Mouse (Mus musculus): ENCODE data around the gene Sparcl1. TPM values are rescaled to one million over a fixed set of nuclear protein-coding genes. Genes with fewer than 3 reads are reported as not detected.
A peak's percentile ranks its signal among the peaks of the same experiment; 100 is the strongest.

The Sparcl1 gene
- polyA plus RNA-seq, 1 experiment from 2014 or later = 158 TPM

GRCm38 (mm10) chr5:104095416-104096077 is 18.0 kb downstream of the Sparcl1 start:
- H3K9ac ChIP-seq (ENCODE audit: low read depth, low read length) = no peak overlapping the region
- WGBS = 52% methylated on average over 11 of the region's 11 CpGs
- peak overlapping the region; percentile 35; the same call in 1 of the 2 replicates for H3K27ac ChIP-seq (ENCODE audit: low read depth, low read length)
- H3K27me3 ChIP-seq (replicated peaks; ENCODE audit: control insufficient read depth, insufficient read depth, low read length) = no peaks in the 10 kb centered on the region
- H3K36me3 ChIP-seq (ENCODE audit: control insufficient read depth, insufficient read depth) = no peaks in the 10 kb centered on the region; the same call in 1 of the 2 replicates
- H3K9me3 ChIP-seq (ENCODE audit: control insufficient read depth) = no peaks in the 10 kb centered on the region
- 0 out of 2 replicates have a peak overlapping the region, but pooled peaks have one; percentile 24 for H3K4me2 ChIP-seq (replicated peaks; ENCODE audit: low read depth)
- ATAC-seq = no peak
- no peak overlapping the region for H3K4me3 ChIP-seq (ENCODE audit: low read depth, low read length)
- no peak for TF ChIP-seq CTCF (IDR thresholded peaks at IDR 0.05; ENCODE audit: low read depth)
- no peaks in the 10 kb centered on the region; the same call in 1 of the 2 replicates for H3K4me1 ChIP-seq (replicated peaks; ENCODE audit: control insufficient read depth, insufficient read depth, low read length)

DNA sequence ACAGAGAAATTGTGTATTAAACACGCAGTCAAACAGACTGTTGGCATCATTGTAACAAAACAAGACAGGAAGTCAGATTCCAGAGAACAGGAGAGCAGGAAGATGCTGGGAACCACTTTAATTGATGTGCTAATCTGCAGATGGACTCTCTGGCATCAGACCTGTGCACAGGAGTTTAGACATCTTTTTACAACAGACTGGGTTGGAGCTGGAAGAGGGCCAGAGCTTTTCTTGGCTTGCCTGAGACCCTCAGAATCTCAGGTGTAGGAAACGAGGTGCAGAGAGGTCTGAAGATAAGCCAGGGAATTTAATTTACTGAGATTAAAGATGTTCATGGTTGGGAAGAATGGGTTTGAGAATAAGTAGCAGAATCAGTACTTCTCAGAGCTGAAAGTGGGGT is 23.8 kb downstream of the Sparcl1 start:
- ATAC-seq = no peak
- TF ChIP-seq CTCF (IDR thresholded peaks at IDR 0.05; ENCODE audit: low read depth) = no peak
- H3K9ac ChIP-seq (ENCODE audit: low read depth, low read length) = no peak overlapping the region

DNA sequence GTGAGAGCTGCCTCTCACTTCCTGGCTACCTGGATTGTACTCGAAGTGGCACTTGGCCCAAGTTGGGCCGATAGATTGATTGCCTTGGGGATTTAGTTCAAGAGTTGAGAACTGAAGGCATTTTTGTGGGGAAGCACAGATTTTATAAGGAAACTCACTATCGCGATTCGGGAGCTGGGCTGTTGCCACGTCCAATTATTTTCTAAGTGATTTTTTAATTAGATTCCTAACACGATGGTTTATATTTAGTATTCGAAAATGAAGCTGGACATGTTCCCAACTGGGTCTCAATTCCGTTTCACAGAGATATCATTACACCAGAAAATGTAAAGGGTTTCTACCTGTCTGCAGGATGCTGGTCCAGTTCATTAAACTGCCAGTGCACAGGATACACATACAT is 28.2 kb downstream of the Sparcl1 start:
- Histone ChIP-seq H3K9me3 (ENCODE audit: control insufficient read depth) (no peaks in the 10 kb centered on the region), H3K4me2 (replicated peaks; ENCODE audit: low read depth) (no peak overlapping the region), H3K27me3 (replicated peaks; ENCODE audit: control insufficient read depth, insufficient read depth, low read length) (no peaks in the 10 kb centered on the region), H3K9ac (ENCODE audit: low read depth, low read length) (no peak overlapping the region), H3K4me3 (ENCODE audit: low read depth, low read length) (no peak overlapping the region), H3K27ac (ENCODE audit: low read depth, low read length) (no peak overlapping the region), H3K4me1 (replicated peaks; ENCODE audit: control insufficient read depth, insufficient read depth, low read length) (no peaks in the 10 kb centered on the region), H3K36me3 (ENCODE audit: control insufficient read depth, insufficient read depth) (peaks cover 14% of the 10 kb centered on the region; the same call in 1 of the 2 replicates)
- TF ChIP-seq CTCF (IDR thresholded peaks at IDR 0.05; ENCODE audit: low read depth) = no peak
- no peak for ATAC-seq
- WGBS = 92% methylated on average over 9 of the region's 9 CpGs

More for the DNA sequence above, 23.8 kb downstream of the Sparcl1 start:
- 79% methylated on average over 2 of the region's 2 CpGs for WGBS
- no peak overlapping the region for H3K27ac ChIP-seq (ENCODE audit: low read depth, low read length)
- H3K4me2 ChIP-seq (replicated peaks; ENCODE audit: low read depth) = no peak overlapping the region
- H3K27me3 ChIP-seq (replicated peaks; ENCODE audit: control insufficient read depth, insufficient read depth, low read length) = no peaks in the 10 kb centered on the region
- no peaks in the 10 kb centered on the region for H3K4me1 ChIP-seq (replicated peaks; ENCODE audit: control insufficient read depth, insufficient read depth, low read length)
- H3K9me3 ChIP-seq (ENCODE audit: control insufficient read depth) = no peaks in the 10 kb centered on the region
- H3K36me3 ChIP-seq (ENCODE audit: control insufficient read depth, insufficient read depth) = peaks cover 14% of the 10 kb centered on the region; the same call in 1 of the 2 replicates
- no peak overlapping the region for H3K4me3 ChIP-seq (ENCODE audit: low read depth, low read length)

- H3K9me3 ChIP-seq (ENCODE audit: control insufficient read depth) = no peaks in the 10 kb centered on the region
- H3K27me3 ChIP-seq (replicated peaks; ENCODE audit: control insufficient read depth, insufficient read depth, low read length) = no peaks in the 10 kb centered on the region
- H3K4me3 ChIP-seq (ENCODE audit: low read depth, low read length) = no peak overlapping the region
- TF ChIP-seq CTCF (IDR thresholded peaks at IDR 0.05; ENCODE audit: low read depth) = no peak
- no peak overlapping the region for H3K4me2 ChIP-seq (replicated peaks; ENCODE audit: low read depth)
- H3K27ac ChIP-seq (ENCODE audit: low read depth, low read length) = no peak overlapping the region
- H3K4me1 ChIP-seq (replicated peaks; ENCODE audit: control insufficient read depth, insufficient read depth, low read length) = 0 out of 2 replicates have a peak, but pooled peaks cover 2% of the 10 kb centered on the region
- no peaks in the 10 kb centered on the region; the same call in 1 of the 2 replicates for H3K36me3 ChIP-seq (ENCODE audit: control insufficient read depth, insufficient read depth)
- no peak for ATAC-seq
- H3K9ac ChIP-seq (ENCODE audit: low read depth, low read length) = no peak overlapping the region
- WGBS = 87% methylated on average over 6 of the region's 6 CpGs
Observed at GRCm38 (mm10) chr5:104080736-104081135, 32.8 kb downstream of the Sparcl1 start.

GRCm38 (mm10) chr5:104077508-104077907 is 36.0 kb downstream of the Sparcl1 start, which contains the start of gene Gm17660:
Gene Gm17660 (minus strand): TSS chr5:104077608.
- ATAC-seq = no peak
- peak within 1 kb of the TSS; percentile 27; the same call in 1 of the 2 replicates for H3K4me2 ChIP-seq (replicated peaks; ENCODE audit: low read depth)
- 0 out of 2 replicates have a peak, but pooled peaks cover 2% of the 10 kb centered on the region for H3K4me1 ChIP-seq (replicated peaks; ENCODE audit: control insufficient read depth, insufficient read depth, low read length)
- WGBS = 78% methylated on average over 7 of the region's 7 CpGs
- no peaks in the 10 kb centered on the region; the same call in 1 of the 2 replicates for H3K36me3 ChIP-seq (ENCODE audit: control insufficient read depth, insufficient read depth)
- H3K9me3 ChIP-seq (ENCODE audit: control insufficient read depth) = no peaks in the 10 kb centered on the region
- no peak within 1 kb of the TSS for H3K27ac ChIP-seq (ENCODE audit: low read depth, low read length)
- no peak within 1 kb of the TSS for H3K4me3 ChIP-seq (ENCODE audit: low read depth, low read length)
- no peak for TF ChIP-seq CTCF (IDR thresholded peaks at IDR 0.05; ENCODE audit: low read depth)
- H3K27me3 ChIP-seq (replicated peaks; ENCODE audit: control insufficient read depth, insufficient read depth, low read length) = no peaks in the 10 kb centered on the region
- no peak within 1 kb of the TSS for H3K9ac ChIP-seq (ENCODE audit: low read depth, low read length)

GRCm38 (mm10) chr5:104076361-104076760 is 37.2 kb downstream of the Sparcl1 start:
- ATAC-seq = no peak
- Histone ChIP-seq H3K27ac (ENCODE audit: low read depth, low read length) (no peak overlapping the region), H3K9ac (ENCODE audit: low read depth, low read length) (no peak overlapping the region), H3K4me2 (replicated peaks; ENCODE audit: low read depth) (peak overlapping the region; percentile 27; the same call in 1 of the 2 replicates), H3K4me1 (replicated peaks; ENCODE audit: control insufficient read depth, insufficient read depth, low read length) (0 out of 2 replicates have a peak, but pooled peaks cover 2% of the 10 kb centered on the region), H3K9me3 (ENCODE audit: control insufficient read depth) (no peaks in the 10 kb centered on the region), H3K27me3 (replicated peaks; ENCODE audit: control insufficient read depth, insufficient read depth, low read length) (no peaks in the 10 kb centered on the region), H3K4me3 (ENCODE audit: low read depth, low read length) (no peak overlapping the region), H3K36me3 (ENCODE audit: control insufficient read depth, insufficient read depth) (no peaks in the 10 kb centered on the region)
- TF ChIP-seq CTCF (IDR thresholded peaks at IDR 0.05; ENCODE audit: low read depth) = no peak
- 30% methylated on average over 10 of the region's 10 CpGs for whole genome bisulfite sequencing
